Mouse (Mus musculus) hindbrain, embryonic 11.5 days (tissue): ENCODE data around the gene Ccdc77. TPM values are rescaled to one million over a fixed set of nuclear protein-coding genes. Genes with fewer than 3 reads are reported as not detected.

ENCODE experiments used
- ATAC-seq: fragments of 200-750 bp; cut with Nextera tagmentation; 2 replicates; pipeline ENCODE4 v1.8.0; 2017; ENCODE audit warnings: mild to moderate bottlenecking, moderate TSS enrichment, moderate library complexity; ENCODE audit not compliant: low FRiP score
- DNase-seq: peaks from one replicate; pipeline ENCODE4 v3.0.0-alpha.2; 2015; ENCODE audit warnings: low spot score
- H3K27ac ChIP-seq: fragments of 300-500 bp; sonication (generic); 2 replicates; pipeline ENCODE4 v1.5.1; 2014; ENCODE audit warnings: mild to moderate bottlenecking, low read depth, low read length
- H3K27me3 ChIP-seq: fragments of 300-500 bp; sonication (generic); 2 replicates; pipeline ENCODE4 v1.6.1; 2014; ENCODE audit warnings: mild to moderate bottlenecking, low read length, moderate library complexity, mixed read lengths; ENCODE audit not compliant: control insufficient read depth, insufficient read depth
- H3K36me3 ChIP-seq: fragments of 300-500 bp; sonication (generic); 2 replicates; pipeline ENCODE4 v1.6.1; 2014; ENCODE audit warnings: mild to moderate bottlenecking, low read length, moderate library complexity, mixed read lengths; ENCODE audit not compliant: control insufficient read depth, insufficient read depth
- H3K4me1 ChIP-seq: fragments of 300-500 bp; sonication (generic); replicated peaks from 2 replicates; pipeline ENCODE4 v1.6.1; 2014; ENCODE audit warnings: low read length, mixed read lengths; ENCODE audit not compliant: control insufficient read depth, insufficient read depth
- H3K4me2 ChIP-seq: fragments of 300-500 bp; sonication (generic); replicated peaks from 2 replicates; pipeline ENCODE4 v1.6.1; 2014; ENCODE audit warnings: mild to moderate bottlenecking, low read depth, low read length
- H3K4me3 ChIP-seq: fragments of 300-500 bp; sonication (generic); 2 replicates; pipeline ENCODE4 v1.5.1; 2014; ENCODE audit warnings: low read depth, low read length
- H3K9ac ChIP-seq: fragments of 300-500 bp; sonication (generic); 2 replicates; pipeline ENCODE4 v1.6.1; 2014; ENCODE audit warnings: low read depth, low read length
- H3K9me3 ChIP-seq: fragments of 300-500 bp; sonication (generic); 2 replicates; pipeline ENCODE4 v1.6.1; 2016; ENCODE audit warnings: low read length; ENCODE audit not compliant: control insufficient read depth
- WGBS: fragments of 180-500 bp; shearing (Covaris S2); extraction: QIAGEN DNeasy Blood & Tissue Kit; methylation state at CpG from one replicate; pipeline ENCODE4 v1.1.7; 2014; 5-methylcytosine and 5-hydroxymethylcytosine counted together
- polyA plus RNA-seq: library from polyadenylated mRNA; unstranded; fragments of >200 nt; fragmentation: Nextera tagmentation; extraction: Ambion mirVana; gene quantifications from 2 replicates; pipeline ENCODE4 v1.2.1, GENCODE M21; 2014

Gene Ccdc77
- polyA plus RNA-seq, 1 experiment from 2014 or later = 24.8 TPM

DNA sequence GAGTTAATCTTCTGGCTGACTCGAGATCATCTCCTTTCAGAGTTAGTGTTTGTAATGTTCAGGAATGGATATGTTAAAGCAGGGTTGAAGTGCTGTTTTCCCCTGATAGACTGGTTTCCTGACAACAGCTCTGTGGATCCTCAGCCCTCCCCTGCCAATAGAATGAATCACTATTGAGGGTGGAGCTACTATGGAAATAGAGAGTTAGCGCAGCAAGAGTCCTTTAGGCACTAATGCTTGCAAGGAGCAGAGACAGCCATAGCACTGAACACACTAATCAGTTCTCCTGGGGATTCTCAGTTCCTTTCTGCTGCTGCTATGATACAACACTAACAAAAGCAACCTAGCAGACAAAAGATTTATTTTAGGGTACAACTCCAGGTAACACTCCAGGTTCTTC, 43.8 kb downstream of the Ccdc77 start:
- DNase-seq = no peak
- H3K27me3 ChIP-seq = no peaks in the 10 kb centered on the region
- no peaks in the 10 kb centered on the region for H3K4me1 ChIP-seq
- H3K36me3 ChIP-seq = no peaks in the 10 kb centered on the region
- no peak overlapping the region for H3K4me2 ChIP-seq
- no peaks in the 10 kb centered on the region for H3K9me3 ChIP-seq
- no peak overlapping the region for H3K4me3 ChIP-seq
- H3K9ac ChIP-seq = no peak overlapping the region
- WGBS = 69% methylated on average over 2 of the region's 2 CpGs
- no peak for ATAC-seq
- no peak overlapping the region for H3K27ac ChIP-seq

DNA sequence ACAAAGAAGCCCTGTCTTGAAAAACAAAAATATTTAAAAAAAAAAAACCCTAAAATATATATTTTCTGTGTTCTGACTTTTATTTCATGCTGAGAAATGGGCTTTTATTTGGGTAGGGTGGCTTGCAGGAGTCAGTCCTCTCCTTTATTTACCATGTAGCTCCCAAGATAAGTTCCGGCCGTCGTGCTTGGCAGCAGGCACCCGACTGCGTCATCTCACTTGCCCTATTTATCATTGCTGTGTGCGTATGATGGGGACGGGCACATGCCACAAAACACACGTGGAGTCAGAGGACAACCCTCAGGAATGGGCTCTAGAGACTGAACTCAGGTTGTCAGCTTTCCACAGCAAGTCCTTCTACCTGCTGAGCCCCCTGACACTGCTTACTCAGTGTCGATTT, 45.0 kb downstream of the Ccdc77 start:
- no peaks in the 10 kb centered on the region for H3K9me3 ChIP-seq
- ATAC-seq (no peak), DNase-seq (no peak)
- H3K27me3 ChIP-seq = no peaks in the 10 kb centered on the region
- H3K4me2 ChIP-seq = no peak overlapping the region
- 92% methylated on average over 9 of the region's 9 CpGs for WGBS
- no peak overlapping the region for H3K27ac ChIP-seq
- no peaks in the 10 kb centered on the region for H3K36me3 ChIP-seq
- H3K4me3 ChIP-seq = no peak overlapping the region
- no peaks in the 10 kb centered on the region for H3K4me1 ChIP-seq
- H3K9ac ChIP-seq = no peak overlapping the region

DNA sequence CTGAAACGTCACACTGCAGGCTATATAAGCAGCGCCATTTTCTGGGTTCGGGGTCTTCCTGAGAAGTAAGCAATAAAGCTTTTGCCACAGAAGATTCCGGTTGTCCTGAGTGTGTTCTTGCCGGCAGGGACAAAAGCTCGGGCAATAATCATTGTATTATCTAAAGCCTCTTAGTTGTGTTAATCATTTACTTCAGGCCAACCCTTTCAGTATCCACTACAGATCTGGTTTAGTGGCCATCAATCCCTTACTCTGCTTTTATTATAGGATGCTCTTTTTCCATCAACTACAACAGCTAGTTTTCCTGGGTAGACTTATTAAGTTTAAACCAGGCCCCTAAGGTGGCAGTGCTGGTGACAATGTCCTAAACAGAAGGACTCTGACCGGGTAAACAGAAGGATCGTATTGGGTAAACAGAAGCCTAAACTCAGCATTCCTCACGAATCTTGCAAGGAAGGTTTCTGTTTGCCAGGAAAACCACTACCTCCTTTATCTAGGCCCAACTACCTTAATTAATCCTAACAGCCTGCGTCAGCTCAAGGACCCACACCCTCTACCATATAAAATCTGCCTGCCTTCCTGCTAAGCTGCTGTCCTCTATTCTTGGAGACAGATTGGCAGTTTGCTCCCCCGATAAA, 45.8 kb downstream of the Ccdc77 start:
- Histone ChIP-seq H3K4me3 (no peak overlapping the region), H3K4me2 (no peak overlapping the region), H3K36me3 (no peaks in the 10 kb centered on the region), H3K27me3 (no peaks in the 10 kb centered on the region), H3K9ac (no peak overlapping the region), H3K27ac (no peak overlapping the region), H3K4me1 (no peaks in the 10 kb centered on the region), H3K9me3 (no peaks in the 10 kb centered on the region)
- WGBS = 75% methylated on average over 11 of the region's 11 CpGs
- ATAC-seq (no peak), DNase-seq (no peak)

DNA sequence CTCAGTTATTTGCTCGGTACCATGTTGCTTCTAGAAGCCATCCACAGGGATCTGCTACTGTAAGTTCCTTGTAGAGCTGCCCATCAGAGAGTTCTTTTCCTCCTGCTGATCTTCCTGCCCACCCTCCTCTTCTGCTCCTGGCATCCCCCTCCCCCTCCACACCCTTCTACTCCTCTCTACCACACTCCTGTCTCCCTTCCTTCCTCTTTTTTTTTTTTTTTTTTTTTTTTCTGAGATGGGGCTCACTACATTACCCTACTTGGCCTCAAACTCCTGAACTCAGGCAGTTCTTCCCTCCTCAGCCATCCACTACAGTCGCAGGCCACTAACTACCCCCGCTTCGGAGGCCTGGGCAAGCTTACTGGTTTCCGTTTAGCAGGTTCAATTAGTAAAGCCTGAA, 51.7 kb downstream of the Ccdc77 start:
- no peak overlapping the region for H3K27ac ChIP-seq
- H3K4me3 ChIP-seq = no peak overlapping the region
- 82% methylated on average over 5 of the region's 5 CpGs for WGBS
- no peak for ATAC-seq
- H3K36me3 ChIP-seq = no peaks in the 10 kb centered on the region
- H3K9me3 ChIP-seq = no peaks in the 10 kb centered on the region
- DNase-seq = no peak
- H3K4me2 ChIP-seq = no peak overlapping the region
- no peaks in the 10 kb centered on the region for H3K27me3 ChIP-seq
- no peaks in the 10 kb centered on the region for H3K4me1 ChIP-seq
- no peak overlapping the region for H3K9ac ChIP-seq

DNA sequence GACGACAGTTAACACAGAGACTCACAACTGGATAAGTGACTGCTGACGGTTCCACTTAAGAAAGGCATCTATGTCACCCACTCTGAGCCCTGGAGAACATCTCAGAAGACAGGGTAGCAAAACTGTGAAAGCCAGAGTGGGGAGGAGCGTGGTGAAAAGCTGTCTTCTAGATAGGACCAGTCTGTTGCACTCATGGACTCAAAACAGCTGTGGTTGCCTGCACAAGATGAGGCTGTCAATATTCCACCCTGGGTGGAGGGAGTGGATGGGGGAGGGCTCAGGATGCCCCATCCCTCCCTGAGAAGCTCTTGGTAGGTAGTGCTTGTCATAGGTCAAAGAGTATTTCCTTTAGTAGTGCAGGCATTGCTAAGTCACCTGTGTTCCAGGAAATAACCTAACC, 54.4 kb downstream of the Ccdc77 start:
- no peak overlapping the region for H3K4me2 ChIP-seq
- no peak overlapping the region for H3K27ac ChIP-seq
- H3K4me1 ChIP-seq = no peaks in the 10 kb centered on the region
- no peaks in the 10 kb centered on the region for H3K36me3 ChIP-seq
- no peak overlapping the region for H3K4me3 ChIP-seq
- no peak overlapping the region for H3K9ac ChIP-seq
- ATAC-seq (no peak), DNase-seq (no peak)
- 68% methylated on average over 3 of the region's 3 CpGs for WGBS
- no peaks in the 10 kb centered on the region for H3K27me3 ChIP-seq
- no peaks in the 10 kb centered on the region for H3K9me3 ChIP-seq

DNA sequence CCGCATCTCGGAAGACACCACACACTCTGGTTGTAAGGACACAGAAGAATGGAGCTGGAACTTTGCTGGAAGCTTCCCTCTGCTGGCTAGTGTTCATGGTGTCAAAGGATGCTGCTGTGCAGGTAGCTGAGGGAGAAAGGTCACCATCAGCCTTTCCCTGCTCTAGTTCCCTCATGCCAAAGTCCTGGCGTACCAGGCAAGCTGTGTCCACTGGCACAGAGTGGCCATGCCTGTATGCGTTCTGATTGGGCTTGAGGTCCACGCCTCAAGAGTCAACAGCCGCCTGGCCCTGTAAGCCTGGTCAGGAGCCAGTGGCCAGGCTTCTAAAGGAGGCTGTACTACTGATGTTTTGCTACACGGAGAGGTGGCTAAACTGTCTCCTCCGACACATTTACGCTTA, 54.8 kb downstream of the Ccdc77 start:
- no peak for ATAC-seq
- Histone ChIP-seq H3K27me3 (no peaks in the 10 kb centered on the region), H3K4me2 (no peak overlapping the region), H3K9me3 (no peaks in the 10 kb centered on the region), H3K4me3 (no peak overlapping the region), H3K27ac (no peak overlapping the region), H3K9ac (no peak overlapping the region), H3K36me3 (no peaks in the 10 kb centered on the region), H3K4me1 (no peaks in the 10 kb centered on the region)
- 72% methylated on average over 9 of the region's 9 CpGs for WGBS
- DNase-seq = no peak

DNA sequence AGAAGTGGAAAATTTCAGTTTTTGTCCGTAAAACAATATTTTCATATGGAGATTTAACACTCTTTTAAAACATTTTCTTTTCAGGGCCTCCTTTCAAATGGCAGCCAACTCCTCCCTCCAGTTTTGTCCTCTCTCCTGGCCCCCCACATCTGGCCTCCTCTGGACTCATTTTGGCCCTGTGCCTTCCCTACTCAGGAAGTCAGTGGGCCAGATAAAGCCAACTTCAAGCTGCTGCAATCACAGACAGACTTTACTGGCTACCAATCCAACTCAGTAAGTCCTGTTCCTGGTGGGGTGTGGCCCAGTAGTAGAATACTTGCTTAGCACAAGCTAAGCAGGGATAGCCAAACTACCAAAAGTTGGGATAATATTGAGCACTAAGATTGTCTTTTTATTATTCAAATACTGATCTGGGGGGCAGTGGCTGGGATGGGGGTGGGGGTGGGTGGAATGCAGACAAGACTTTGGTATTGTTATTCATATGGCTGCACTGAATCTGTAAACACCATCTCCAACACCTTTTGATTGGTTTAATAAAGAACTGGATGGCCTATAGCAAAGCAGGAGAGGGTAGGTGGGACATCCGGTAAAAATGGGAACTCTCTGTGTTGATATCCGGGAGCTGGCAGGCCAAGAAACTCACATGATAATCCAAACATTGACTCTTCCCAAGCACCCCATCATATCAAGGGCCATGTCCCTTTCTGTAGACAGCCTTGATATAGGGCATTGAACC, 57.1 kb downstream of the Ccdc77 start:
- no peak overlapping the region for H3K9ac ChIP-seq
- DNase-seq = no peak
- WGBS = 83% methylated on average over 3 of the region's 3 CpGs
- H3K9me3 ChIP-seq = no peaks in the 10 kb centered on the region
- H3K27me3 ChIP-seq = no peaks in the 10 kb centered on the region
- no peaks in the 10 kb centered on the region for H3K36me3 ChIP-seq
- no peaks in the 10 kb centered on the region for H3K4me1 ChIP-seq
- no peak overlapping the region for H3K4me3 ChIP-seq
- H3K4me2 ChIP-seq = no peak overlapping the region
- ATAC-seq = no peak
- no peak overlapping the region for H3K27ac ChIP-seq

DNA sequence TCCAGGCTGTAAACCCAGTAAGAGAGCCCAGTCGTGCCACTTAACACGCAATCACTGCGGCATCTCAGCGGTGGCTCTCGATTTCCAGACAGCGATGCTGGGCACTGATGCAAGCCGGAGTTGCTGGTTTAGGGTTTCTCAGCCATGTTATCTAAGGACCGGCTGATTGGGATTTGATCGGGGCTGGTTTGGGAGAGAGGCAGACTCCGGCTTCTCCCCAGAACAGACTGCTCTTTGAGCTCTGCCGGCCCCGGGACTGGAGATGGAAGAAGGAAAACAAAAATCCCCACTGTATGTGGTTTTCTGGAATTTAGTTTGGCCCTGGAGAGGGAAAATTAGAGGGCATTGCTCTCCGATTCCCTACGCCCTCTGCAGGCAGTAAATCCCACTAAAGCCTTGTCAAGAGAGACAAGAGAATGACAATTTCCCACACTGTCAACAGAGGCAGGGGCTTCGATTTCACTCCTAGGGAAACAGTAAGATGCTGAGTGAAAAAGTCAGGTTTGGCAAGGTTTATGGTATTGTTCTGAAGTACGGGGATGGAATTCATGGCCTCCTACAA, 61.3 kb downstream of the Ccdc77 start:
- DNase-seq (peak; percentile 39), ATAC-seq (no peak)
- Histone ChIP-seq H3K4me1 (no peaks in the 10 kb centered on the region), H3K9me3 (no peaks in the 10 kb centered on the region), H3K4me3 (no peak overlapping the region), H3K4me2 (peak overlapping the region; percentile 32), H3K9ac (no peak overlapping the region), H3K36me3 (no peaks in the 10 kb centered on the region), H3K27ac (no peak overlapping the region), H3K27me3 (no peaks in the 10 kb centered on the region)
- WGBS = 31% methylated on average over 16 of the region's 16 CpGs

DNA sequence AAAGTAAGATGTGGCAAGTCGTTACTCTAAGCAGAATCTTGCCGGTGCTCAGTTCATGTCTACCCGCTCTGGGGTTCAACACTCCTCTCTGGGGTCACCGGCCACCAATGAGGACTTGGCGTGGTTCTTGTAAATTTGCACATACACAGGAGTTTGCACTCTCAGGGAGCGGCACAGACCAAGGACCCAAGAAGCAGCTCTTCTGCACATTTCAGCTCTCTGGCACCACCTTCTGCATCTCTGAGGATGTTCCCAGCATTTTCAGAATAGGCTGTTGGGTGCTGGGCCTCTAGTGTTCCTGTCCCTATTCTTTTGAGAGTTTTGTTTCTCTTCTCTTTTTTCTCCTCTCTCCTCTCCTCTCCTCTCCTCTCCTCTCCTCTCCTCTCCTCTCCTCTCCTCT, 63.0 kb downstream of the Ccdc77 start:
- no peak overlapping the region for H3K4me2 ChIP-seq
- no peak overlapping the region for H3K9ac ChIP-seq
- ATAC-seq = no peak
- DNase-seq = peak; percentile 39
- H3K4me1 ChIP-seq = no peaks in the 10 kb centered on the region
- no peaks in the 10 kb centered on the region for H3K27me3 ChIP-seq
- 27% methylated on average over 6 of the region's 6 CpGs for WGBS
- no peaks in the 10 kb centered on the region for H3K9me3 ChIP-seq
- no peaks in the 10 kb centered on the region for H3K36me3 ChIP-seq
- no peak overlapping the region for H3K27ac ChIP-seq
- no peak overlapping the region for H3K4me3 ChIP-seq
